Mouse (Mus musculus) bone marrow, adult 2 months (tissue): ENCODE data around the gene Snorc. TPM values are rescaled to one million over a fixed set of nuclear protein-coding genes. Genes with fewer than 3 reads are reported as not detected.

Experiments
- H3K27ac ChIP-seq: fragments of 200-500 bp; 2 replicates; pipeline ENCODE4 v1.5.1; 2012; ENCODE audit warnings: low read depth, mild to moderate bottlenecking, control low read depth, inconsistent platforms, low read length; ENCODE audit not compliant: control insufficient read depth, poor library complexity, insufficient read depth
- H3K4me1 ChIP-seq: fragments of 200-500 bp; 2 replicates; pipeline ENCODE4 v1.6.1; 2011; ENCODE audit warnings: low read length; ENCODE audit not compliant: control insufficient read depth, insufficient read depth
- H3K4me3 ChIP-seq: fragments of 200-500 bp; replicated peaks from 2 replicates; pipeline ENCODE3; 2011; ENCODE audit warnings: mild to moderate bottlenecking, low read depth, low read length, control low read depth; ENCODE audit not compliant: control insufficient read depth
- CTCF ChIP-seq: fragments of 200-500 bp; IDR thresholded peaks from 2 replicates; pipeline ENCODE4 v1.5.1; 2011; ENCODE audit warnings: low read length, control low read depth; ENCODE audit not compliant: control insufficient read depth, insufficient read depth
- POLR2A ChIP-seq: fragments of 200-500 bp; IDR thresholded peaks from 2 replicates; pipeline ENCODE4 v1.6.1; 2011; ENCODE audit warnings: low read depth, mild to moderate bottlenecking, control low read depth, low read length, borderline replicate concordance; ENCODE audit not compliant: control insufficient read depth
- WGBS: fragments of 180-500 bp; shearing (Covaris S2); methylation state at CpG from one replicate; pipeline ENCODE4 v1.1.7; 2018; 5-methylcytosine and 5-hydroxymethylcytosine counted together
- polyA plus RNA-seq: library from polyadenylated mRNA; stranded (reverse); fragments of >200 nt; gene quantifications from 2 replicates; pipeline ENCODE4 v1.2.4, GENCODE M21; 2011; ENCODE audit warnings: low replicate concordance; ENCODE audit not compliant: missing spikeins, insufficient read depth, insufficient read length

The Snorc gene
- polyA plus RNA-seq, 1 experiment: not detected

DNA sequence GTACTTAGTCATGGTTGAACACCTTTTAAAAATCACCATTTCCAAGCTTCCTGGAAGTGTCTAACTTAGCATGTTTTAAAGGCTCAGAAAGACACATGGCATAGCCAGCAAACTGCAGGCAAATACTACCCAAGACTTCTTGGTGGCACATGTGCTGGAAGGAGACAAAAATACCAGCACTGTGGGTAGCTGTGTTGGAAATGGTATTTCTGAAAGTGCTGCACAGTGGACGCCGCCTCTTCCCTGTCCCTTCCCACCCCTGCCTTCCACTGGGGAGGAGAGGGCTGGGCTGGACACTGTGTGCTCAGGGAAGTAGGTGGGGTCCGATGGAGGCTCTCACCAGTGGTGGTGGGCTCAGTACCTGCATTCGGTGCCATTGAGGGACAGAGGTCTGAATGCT, 35.5 kb downstream of the Snorc start:
- no peak overlapping the region for H3K27ac ChIP-seq
- H3K4me3 ChIP-seq: no peak overlapping the region
- TF ChIP-seq CTCF (no peak), POLR2A (no peak)
- no peaks in the 10 kb centered on the region; the same call in 1 of the 2 replicates for H3K4me1 ChIP-seq
- WGBS: 83% methylated on average over 4 of the region's 4 CpGs

DNA sequence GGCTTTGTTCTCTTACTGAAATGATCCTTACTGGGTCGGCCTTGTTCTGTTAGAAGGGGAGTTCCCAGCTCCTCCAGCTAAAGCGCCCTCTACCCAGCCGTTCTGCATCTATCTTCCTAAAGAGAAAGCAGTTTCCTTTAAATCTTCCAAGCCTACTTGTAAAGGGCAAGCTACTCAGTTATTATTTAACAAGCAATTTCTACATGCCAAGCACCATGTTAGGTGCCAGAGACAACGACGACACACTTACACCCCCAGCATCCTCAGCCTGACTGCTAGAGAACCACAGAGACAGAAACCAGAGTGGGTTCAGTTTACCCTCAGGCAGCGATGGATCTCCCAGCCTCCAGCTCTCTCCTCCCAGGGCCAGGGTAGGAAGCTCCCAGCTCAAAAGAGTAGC, 37.8 kb downstream of the Snorc start:
- H3K27ac ChIP-seq: no peak overlapping the region
- H3K4me3 ChIP-seq: no peak overlapping the region
- no peaks in the 10 kb centered on the region; the same call in 1 of the 2 replicates for H3K4me1 ChIP-seq
- TF ChIP-seq POLR2A (no peak), CTCF (no peak)
- WGBS: 71% methylated on average over 6 of the region's 6 CpGs

DNA sequence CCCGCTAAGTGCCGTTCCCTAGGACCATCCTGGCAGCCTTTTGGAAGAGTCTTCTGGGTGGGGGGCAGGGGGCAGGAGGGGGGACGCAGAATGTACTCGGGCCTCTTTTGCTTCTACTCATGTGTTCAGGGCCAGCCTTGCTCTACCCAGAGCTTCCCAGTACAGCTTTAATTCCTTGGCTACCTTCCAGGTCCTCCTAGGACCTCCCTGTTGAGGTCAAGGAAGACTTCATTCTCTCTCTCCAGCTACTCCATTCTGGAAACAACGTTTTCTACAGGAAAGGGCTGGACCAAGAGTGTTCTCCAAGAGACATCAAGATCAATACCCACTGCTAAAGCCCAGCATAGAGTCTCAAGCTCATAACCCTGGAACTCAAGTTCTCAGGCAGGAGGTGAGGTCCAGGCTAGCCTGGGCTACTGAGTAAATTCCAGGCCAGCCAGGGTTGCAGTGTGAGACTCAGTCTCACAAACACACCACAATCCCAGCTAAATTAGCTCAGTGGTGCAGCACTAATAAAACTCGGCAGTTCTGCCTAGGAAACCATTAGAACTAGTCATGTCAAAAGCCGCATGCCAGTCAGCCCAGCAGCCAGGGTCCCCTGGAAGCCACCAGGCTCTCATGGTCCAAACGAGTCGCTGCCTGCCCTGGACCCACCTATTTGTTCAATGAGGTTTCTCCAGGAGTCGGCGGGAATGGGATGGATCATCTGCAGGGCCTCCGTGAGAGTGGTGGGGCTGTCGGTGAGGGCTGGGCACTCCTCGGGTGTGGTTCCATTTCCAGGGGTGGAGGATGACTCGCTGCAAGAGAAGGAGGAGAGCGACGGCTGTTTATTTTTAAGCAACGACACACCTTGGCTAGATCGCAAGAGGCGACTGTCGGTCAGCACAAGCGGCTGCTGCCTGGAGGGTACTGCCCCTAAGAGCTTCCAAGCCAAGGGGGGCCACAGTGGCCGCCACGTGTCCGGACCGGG, 38.8 kb downstream of the Snorc start:
- TF ChIP-seq POLR2A (no peak), CTCF (no peak)
- no peaks in the 10 kb centered on the region; the same call in 1 of the 2 replicates for H3K4me1 ChIP-seq
- H3K27ac ChIP-seq: no peak overlapping the region; the same call in 1 of the 2 replicates
- no peak overlapping the region for H3K4me3 ChIP-seq
- WGBS: 19% methylated on average over 26 of the region's 26 CpGs

DNA sequence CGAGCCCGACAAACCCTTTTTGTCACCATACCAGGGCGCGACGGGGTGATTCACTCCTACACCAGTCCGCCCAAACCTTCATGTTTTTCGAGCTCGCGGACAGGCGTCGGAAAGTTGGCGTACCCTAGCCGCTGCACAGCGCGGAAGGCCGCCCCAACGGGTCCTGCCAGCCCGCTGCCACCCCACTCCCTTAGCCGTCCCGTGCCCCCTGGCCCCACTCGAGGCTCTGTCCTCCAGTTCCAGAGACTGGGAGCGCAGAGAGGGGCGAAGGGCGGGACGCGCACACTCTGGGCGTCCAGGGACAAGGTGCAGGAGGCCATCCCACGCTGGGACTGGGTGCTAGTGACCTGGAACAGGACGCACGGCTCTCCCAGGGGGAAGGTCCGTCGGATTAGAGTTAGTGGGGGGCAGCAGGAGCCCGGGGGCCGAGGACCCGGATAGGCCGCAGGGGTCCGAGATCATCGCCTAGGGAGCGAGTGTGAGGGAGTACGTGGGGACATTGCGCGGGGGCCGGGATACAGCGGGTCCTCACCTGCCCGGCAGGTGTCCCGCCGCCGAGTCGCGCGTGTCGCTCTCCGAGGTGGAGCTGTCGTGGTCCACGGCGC, 39.6 kb downstream of the Snorc start, which contains the start of gene Neu2:
TSS of gene Neu2 (plus strand) at position 329 of the 605 bp plus-strand sequence.
- WGBS: 4% methylated on average over 56 of the region's 56 CpGs
- no peak for TF ChIP-seq POLR2A
- TF ChIP-seq CTCF: no peak
- H3K4me1 ChIP-seq: no peaks in the 10 kb centered on the region; the same call in 1 of the 2 replicates
- no peak within 1 kb of the TSS for H3K4me3 ChIP-seq
- H3K27ac ChIP-seq: no peak within 1 kb of the TSS; the same call in 1 of the 2 replicates

DNA sequence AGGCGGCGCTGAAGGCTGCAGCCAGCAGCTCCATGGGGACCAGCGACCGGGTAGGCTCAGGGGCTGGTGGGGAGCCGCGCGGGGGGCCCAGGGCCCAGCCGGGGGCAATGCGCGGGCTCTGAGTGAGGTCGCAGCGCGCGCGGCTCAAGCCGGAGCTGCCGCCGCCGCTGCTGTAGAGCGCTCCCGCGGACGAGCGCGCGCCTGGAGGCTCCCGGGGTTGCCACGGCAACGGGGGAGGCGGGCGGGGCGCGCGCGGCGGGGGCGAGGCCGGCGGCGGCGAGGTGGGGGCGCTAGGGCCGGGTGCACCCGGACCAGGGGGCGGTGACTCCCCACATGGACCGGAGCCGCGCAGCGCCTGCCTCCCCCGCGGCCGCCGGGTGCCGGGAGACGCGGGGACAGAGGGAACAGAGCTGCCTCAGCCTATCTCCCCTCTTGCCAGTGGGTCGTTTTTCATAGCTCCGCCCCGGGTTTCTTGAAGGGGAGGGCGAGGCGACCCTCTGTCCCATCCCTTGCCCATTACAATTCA, 40.2 kb downstream of the Snorc start:
- no peak overlapping the region; the same call in 1 of the 2 replicates for H3K27ac ChIP-seq

DNA sequence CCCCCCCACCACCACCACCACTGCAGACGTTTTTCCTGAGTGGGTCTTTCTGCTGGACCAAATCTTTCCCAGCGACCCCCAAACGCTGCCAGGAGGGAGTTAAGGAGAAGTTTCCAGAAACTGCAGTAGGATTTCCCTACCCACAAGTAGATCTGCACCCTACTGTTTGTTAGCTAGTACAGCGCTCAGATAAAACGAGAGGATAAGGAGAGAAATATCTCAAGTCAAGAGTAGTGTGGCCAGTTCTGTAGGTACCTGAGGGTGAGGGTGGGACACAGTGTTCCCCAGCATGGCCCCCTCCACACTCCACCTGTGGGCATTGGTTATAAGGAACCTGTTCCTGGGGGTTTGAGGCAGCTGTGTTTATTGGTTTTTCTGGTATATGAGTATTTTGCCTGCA, 40.8 kb downstream of the Snorc start:
- Histone ChIP-seq H3K27ac (no peak overlapping the region), H3K4me3 (no peak overlapping the region), H3K4me1 (no peaks in the 10 kb centered on the region; the same call in 1 of the 2 replicates)
- WGBS: 13% methylated on average over 5 of the region's 5 CpGs
- no peak for TF ChIP-seq CTCF

More for the DNA sequence above, 40.2 kb downstream of the Snorc start:
- TF ChIP-seq POLR2A: no peak
- 2% methylated on average over 58 of the region's 61 CpGs for WGBS
- H3K4me1 ChIP-seq: no peaks in the 10 kb centered on the region; the same call in 1 of the 2 replicates
- no peak overlapping the region for H3K4me3 ChIP-seq

DNA sequence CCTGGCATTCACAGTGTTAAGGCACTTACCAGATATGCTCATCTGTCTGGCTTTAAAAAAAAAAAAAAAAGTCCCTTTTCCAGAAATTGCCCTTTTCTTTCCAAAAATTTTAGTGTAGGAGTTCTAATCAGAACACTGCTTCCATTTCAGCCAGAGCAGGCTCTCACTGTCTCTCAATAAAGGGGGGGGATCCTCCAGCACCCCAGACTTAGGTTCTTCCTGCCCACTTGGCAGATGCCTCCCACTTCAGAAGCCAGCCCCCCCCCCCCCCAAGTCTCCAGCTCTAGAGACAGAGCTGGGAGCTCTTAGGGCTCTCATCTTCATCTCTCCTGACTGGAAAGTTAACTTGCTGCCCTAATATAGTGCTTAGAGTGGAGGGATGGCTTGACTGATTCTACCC, 50.4 kb downstream of the Snorc start:
- Histone ChIP-seq H3K4me1 (no peaks in the 10 kb centered on the region), H3K27ac (no peak overlapping the region), H3K4me3 (no peak overlapping the region)
- no peak for TF ChIP-seq CTCF
- no peak for TF ChIP-seq POLR2A

DNA sequence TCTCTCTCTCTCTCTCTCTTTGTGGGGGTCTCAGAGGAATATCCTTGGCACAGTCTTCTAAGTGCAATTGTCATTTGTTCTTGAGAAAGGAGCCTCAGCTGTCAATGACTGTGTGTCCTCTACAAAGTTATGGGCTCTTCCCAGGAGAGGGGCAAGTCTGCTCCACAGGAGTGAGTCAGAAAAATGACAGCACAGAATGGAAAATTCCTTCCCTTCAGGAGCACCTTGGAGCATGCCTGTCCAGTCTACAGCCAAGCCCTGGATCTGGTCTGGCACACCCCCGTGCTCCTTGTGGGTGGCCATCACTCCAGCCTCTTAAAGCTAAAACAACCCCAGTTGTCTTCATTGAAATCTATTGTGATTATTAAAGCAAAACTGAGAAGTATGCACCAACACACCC, 51.5 kb downstream of the Snorc start:
- no peak overlapping the region for H3K4me3 ChIP-seq
- TF ChIP-seq CTCF: no peak
- no peak for TF ChIP-seq POLR2A
- whole genome bisulfite sequencing: 84% methylated on average over 1 of the region's 1 CpGs
- no peak overlapping the region for H3K27ac ChIP-seq
- no peaks in the 10 kb centered on the region for H3K4me1 ChIP-seq
